Mouse (Mus musculus) MEL (cell line): Measurements from ENCODE around the gene Zfp697. TPM values are rescaled to one million over a fixed set of nuclear protein-coding genes. Genes with fewer than 3 reads are reported as not detected.
"Not testable (repeated sequence)": the region's sequence is repeated elsewhere in the genome, so short reads cannot be mapped to it uniquely, and the experiment has no call there.

Experiments used
- DNase-seq: peaks from one replicate; pipeline ENCODE4 v3.0.0; 2011; ENCODE audit warnings: low read depth, low spot score
- H3K27ac ChIP-seq: 2 replicates; pipeline ENCODE4 v1.5.1; 2012; ENCODE audit warnings: low read depth, mild to moderate bottlenecking, control low read depth, low read length, moderate library complexity; ENCODE audit not compliant: control insufficient read depth
- H3K27me3 ChIP-seq, 2 experiments: fragments of 150-350 bp in 1 of 2; sonication (generic) in 1 of 2; 2 replicates each; pipeline ENCODE4 v1.6.1; 2012; ENCODE audit warnings: low read length in 2 of 2, mild to moderate bottlenecking in 2 of 2, improper control_type of control experiment in 1 of 2, moderate library complexity in 1 of 2; ENCODE audit not compliant: insufficient read depth in 2 of 2, control insufficient read depth in 1 of 2
- H3K36me3 ChIP-seq, 2 experiments: 2 replicates each; pipeline ENCODE4 v1.6.1; 2012 to 2014; ENCODE audit warnings: low read length in 2 of 2, improper control_type of control experiment in 1 of 2, inconsistent platforms in 1 of 2, mild to moderate bottlenecking in 1 of 2; ENCODE audit not compliant: insufficient read depth in 2 of 2, control insufficient read depth in 1 of 2
- H3K4me1 ChIP-seq, 2 experiments: fragments of 150-350 bp in 1 of 2; sonication (generic) in 1 of 2; 2 replicates each; pipeline ENCODE4 v1.6.1; 2012; ENCODE audit warnings: low read length in 2 of 2, improper control_type of control experiment in 1 of 2, mild to moderate bottlenecking in 1 of 2; ENCODE audit not compliant: insufficient read depth in 2 of 2, control insufficient read depth in 1 of 2
- H3K4me3 ChIP-seq, 2 experiments: fragments of 150-350 bp in 1 of 2; sonication (generic) in 1 of 2; 2 replicates each; pipeline ENCODE4 v1.5.1; 2012; ENCODE audit warnings: low read depth in 2 of 2, low read length in 2 of 2, mild to moderate bottlenecking in 2 of 2, moderate library complexity in 2 of 2, control low read depth in 1 of 2, improper control_type of control experiment in 1 of 2; ENCODE audit not compliant: control insufficient read depth in 1 of 2, insufficient read depth in 1 of 2
- H3K79me2 ChIP-seq: 2 replicates; pipeline ENCODE4 v1.6.1; 2012; ENCODE audit warnings: mild to moderate bottlenecking, low read length, moderate library complexity; ENCODE audit not compliant: control insufficient read depth, poor library complexity, insufficient read depth
- H3K9ac ChIP-seq: 2 replicates; pipeline ENCODE4 v1.6.1; 2012; ENCODE audit warnings: low read depth, mild to moderate bottlenecking, control low read depth, low read length, moderate library complexity; ENCODE audit not compliant: control insufficient read depth, poor library complexity, severe bottlenecking
- H3K9me3 ChIP-seq: fragments of 150-350 bp; sonication (generic); replicated peaks from 2 replicates; pipeline ENCODE4 v1.6.1; 2012; ENCODE audit warnings: mild to moderate bottlenecking, low read length, improper control_type of control experiment, moderate library complexity; ENCODE audit not compliant: insufficient read depth
- CTCF ChIP-seq, 3 experiments: IDR thresholded peaks in 2 of 3; conservative IDR thresholded peaks in 1 of 3; 2 replicates each; pipeline ENCODE4 v1.5.1; 2011 to 2012; ENCODE audit warnings: low read length in 3 of 3, low read depth in 2 of 3, mild to moderate bottlenecking in 2 of 3, improper control_type of control experiment in 1 of 3, inconsistent platforms in 1 of 3, mixed read lengths in 1 of 3, moderate library complexity in 1 of 3; ENCODE audit not compliant: control insufficient read depth in 1 of 3, insufficient read depth in 1 of 3, poor library complexity in 1 of 3, severe bottlenecking in 1 of 3
- E2F4 ChIP-seq: IDR thresholded peaks from 2 replicates; pipeline ENCODE4 v1.6.1; 2011; ENCODE audit warnings: low read depth, low read length, improper control_type of control experiment, borderline replicate concordance
- GABPA ChIP-seq: IDR thresholded peaks from 2 replicates; pipeline ENCODE4 v1.6.1; 2012; ENCODE audit warnings: low read depth, mild to moderate bottlenecking, inconsistent platforms, low read length, improper control_type of control experiment, moderate library complexity
- MXI1 ChIP-seq: IDR thresholded peaks from 2 replicates; pipeline ENCODE4 v1.6.1; 2011; ENCODE audit warnings: mild to moderate bottlenecking, low read depth, low read length, improper control_type of control experiment
- POLR2AphosphoS2 ChIP-seq: IDR thresholded peaks from 2 replicates; pipeline ENCODE4 v1.6.1; 2011; ENCODE audit warnings: low read length, improper control_type of control experiment
- POLR2AphosphoS5 ChIP-seq: IDR thresholded peaks from 2 replicates; pipeline ENCODE4 v1.6.1; 2012; ENCODE audit warnings: low read depth, borderline replicate concordance, mild to moderate bottlenecking, inconsistent platforms, low read length, moderate library complexity, mixed read lengths
- RCOR1 ChIP-seq: IDR thresholded peaks from 2 replicates; pipeline ENCODE4 v1.6.1; 2012; ENCODE audit warnings: low read depth, mild to moderate bottlenecking, inconsistent platforms, low read length, improper control_type of control experiment
- SIN3A ChIP-seq: IDR thresholded peaks from 2 replicates; pipeline ENCODE4 v1.6.1; 2012; ENCODE audit warnings: low read length, improper control_type of control experiment, inconsistent platforms
- UBTF ChIP-seq: IDR thresholded peaks from 2 replicates; pipeline ENCODE4 v1.6.1; 2012; ENCODE audit warnings: low read depth, mild to moderate bottlenecking, inconsistent platforms, low read length, improper control_type of control experiment, moderate library complexity, borderline replicate concordance; ENCODE audit not compliant: insufficient read depth
- USF1 ChIP-seq: IDR thresholded peaks from 2 replicates; pipeline ENCODE4 v1.6.1; 2014; ENCODE audit warnings: low read depth, mild to moderate bottlenecking, inconsistent platforms, low read length, improper control_type of control experiment, moderate library complexity
- USF2 ChIP-seq, 2 experiments: IDR thresholded peaks; 2 replicates each; pipeline ENCODE4 v1.6.1; 2011 to 2012; ENCODE audit warnings: improper control_type of control experiment in 2 of 2, low read length in 2 of 2, borderline replicate concordance in 1 of 2, inconsistent platforms in 1 of 2, low read depth in 1 of 2, mild to moderate bottlenecking in 1 of 2; ENCODE audit not compliant: insufficient read depth in 1 of 2
- ZC3H11A ChIP-seq: IDR thresholded peaks from 2 replicates; pipeline ENCODE4 v1.6.1; 2012; ENCODE audit warnings: low read depth, mild to moderate bottlenecking, inconsistent platforms, low read length, improper control_type of control experiment
- ZKSCAN1 ChIP-seq: IDR thresholded peaks from 2 replicates; pipeline ENCODE4 v1.6.1; 2012; ENCODE audit warnings: low read depth, mild to moderate bottlenecking, inconsistent platforms, low read length, improper control_type of control experiment, moderate library complexity
- ZNF384 ChIP-seq: IDR thresholded peaks from 2 replicates; pipeline ENCODE4 v1.6.1; 2012; ENCODE audit warnings: low read depth, mild to moderate bottlenecking, inconsistent platforms, low read length, improper control_type of control experiment
- polyA plus RNA-seq, 2 experiments: library from polyadenylated mRNA; stranded (reverse) in 1 of 2; unstranded in 1 of 2; fragments of >175 nt in 1 of 2; fragments of >200 nt in 1 of 2; gene quantifications; 2 replicates each; pipeline versions ENCODE4 v1.2.1 to v1.2.4; 2012; ENCODE audit warnings: low replicate concordance in 2 of 2, low read depth in 1 of 2; ENCODE audit not compliant: insufficient read length in 2 of 2, insufficient read depth in 1 of 2, missing spikeins in 1 of 2
- total RNA-seq: library from RNA; depleted of rRNA; stranded (reverse); fragments of 300-350 nt; gene quantifications from 2 replicates; pipeline ENCODE4 v1.2.3, GENCODE M21; 2012

Zfp697 gene
- total and polyA plus RNA-seq, 3 experiments: 0.04 TPM; not detected in 2

- Histone ChIP-seq H3K4me3 (no peak within 1 kb of the TSS), H3K27me3 (no peaks in the 10 kb centered on the region)
- TF ChIP-seq E2F4 (no peak), ZNF384 (no peak), ZKSCAN1 (no peak), RCOR1 (no peak), CTCF (IDR thresholded peaks at IDR 0.05 in 2 of 3, conservative IDR thresholded peaks at IDR 0.05 in 1 of 3; ENCODE audit: control insufficient read depth in 1 of 3, insufficient read depth in 1 of 3, low read depth in 2 of 3, low read length in 3 of 3, poor library complexity in 1 of 3, severe bottlenecking in 1 of 3) (no peak), GABPA (no peak)
- TF ChIP-seq, all 39 proteins: peak for 0
- Histone ChIP-seq H3K27ac (no peak within 1 kb of the TSS), H3K36me3 (no peaks in the 10 kb centered on the region), H3K4me1 (no peaks in the 10 kb centered on the region), H3K79me2 (no peaks in the 10 kb centered on the region), H3K9me3 (no peaks in the 10 kb centered on the region), H3K9ac (no peak within 1 kb of the TSS)
- no peak for DNase-seq
Measured at GRCm38 (mm10) chr3:98588707-98589106, 206.4 kb downstream of the Zfp697 start, which contains the start of gene Gm10681. Gm10681 (minus strand) TSS chr3:98588807.

- H3K79me2 ChIP-seq, H3K4me3 ChIP-seq, H3K36me3 ChIP-seq, H3K9me3 ChIP-seq, H3K27me3 ChIP-seq, H3K9ac ChIP-seq, H3K27ac ChIP-seq, H3K4me1 ChIP-seq, DNase-seq: not testable (repeated sequence)
Measured at GRCm38 (mm10) chr3:98613540-98613939, 231.3 kb downstream of the Zfp697 start.

GRCm38 (mm10) chr3:98613963-98614362 lies 231.7 kb downstream of the Zfp697 start:
- Histone ChIP-seq H3K4me1 (no peaks in the 10 kb centered on the region), H3K27ac (no peak overlapping the region), H3K36me3 (no peaks in the 10 kb centered on the region), H3K9me3 (no peaks in the 10 kb centered on the region), H3K4me3 (no peak overlapping the region), H3K27me3 (no peaks in the 10 kb centered on the region), H3K79me2 (no peaks in the 10 kb centered on the region), H3K9ac (no peak overlapping the region)
- no peak for DNase-seq
- TF ChIP-seq ZC3H11A: no peak
- TF ChIP-seq UBTF: no peak
- no peak for TF ChIP-seq SIN3A
- TF ChIP-seq POLR2AphosphoS2: no peak
- no peak for TF ChIP-seq USF1
- no peak for TF ChIP-seq USF2 (IDR thresholded peaks at IDR 0.05; ENCODE audit: borderline replicate concordance in 1 of 2, insufficient read depth in 1 of 2, low read depth in 1 of 2, low read length in 2 of 2)
- no peak for TF ChIP-seq MXI1
- no peak for TF ChIP-seq POLR2AphosphoS5
- TF ChIP-seq ZKSCAN1: no peak

GRCm38 (mm10) chr3:98614406-98614927 lies 232.2 kb downstream of the Zfp697 start:
- not testable (repeated sequence) for H3K4me3 ChIP-seq, H3K9ac ChIP-seq, H3K27ac ChIP-seq, DNase-seq, H3K27me3 ChIP-seq, H3K36me3 ChIP-seq, H3K79me2 ChIP-seq, H3K4me1 ChIP-seq, H3K9me3 ChIP-seq

GRCm38 (mm10) chr3:98616244-98616643 lies 234.0 kb downstream of the Zfp697 start:
- not testable (repeated sequence) for DNase-seq, H3K27me3 ChIP-seq, H3K27ac ChIP-seq, H3K4me1 ChIP-seq, H3K79me2 ChIP-seq, H3K9ac ChIP-seq, H3K36me3 ChIP-seq, H3K4me3 ChIP-seq, H3K9me3 ChIP-seq
